Mouse (Mus musculus) monocyte, adult 2 months (primary cell): ENCODE measurements around the gene Naaladl2.

Source experiments
- DNase-seq, 2 experiments: peaks; one replicate each; pipeline ENCODE4 v3.0.0; 2022; ENCODE audit warnings: low spot score in 2 of 2, low read depth in 1 of 2

Gene Naaladl2

DNA sequence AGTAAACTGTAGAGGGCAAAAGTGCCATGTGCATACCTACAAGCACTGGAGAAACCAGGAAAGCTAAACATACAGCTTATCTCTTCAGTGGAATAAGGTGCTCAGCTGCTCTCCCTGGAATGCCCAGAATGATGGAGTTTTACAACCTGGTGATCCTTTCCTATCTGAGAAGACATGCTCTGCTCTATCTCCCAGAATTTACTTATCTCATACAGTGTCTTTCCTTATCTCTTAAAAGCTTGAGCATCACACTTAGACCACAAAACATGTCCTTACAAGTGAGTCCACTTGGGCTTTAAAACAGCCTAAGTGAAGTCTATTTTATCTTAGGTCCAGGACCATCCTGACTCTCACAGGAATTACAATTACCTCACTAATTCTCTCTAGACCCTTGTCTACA is 1095.8 kb downstream of the Naaladl2 start:
- no peak for DNase-seq

DNA sequence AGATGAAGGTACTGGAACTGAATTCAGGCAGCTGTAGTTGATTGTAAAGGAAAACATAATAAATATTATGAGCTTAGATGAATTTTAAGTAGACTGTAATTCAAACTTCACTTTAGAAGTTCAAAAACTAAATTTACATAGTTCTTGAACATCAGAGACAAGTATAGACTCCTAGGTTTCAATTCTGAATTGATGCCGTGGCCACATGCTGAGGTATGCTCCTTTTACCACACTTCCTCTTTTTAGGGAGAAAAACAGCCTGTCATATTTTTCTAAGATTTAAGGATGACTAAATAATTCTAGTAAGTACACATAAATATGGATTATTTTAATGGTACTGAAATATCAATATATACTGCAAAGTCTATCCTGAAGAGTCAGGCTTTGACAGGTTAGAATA is 1142.3 kb downstream of the Naaladl2 start:
- no peak for DNase-seq

DNA sequence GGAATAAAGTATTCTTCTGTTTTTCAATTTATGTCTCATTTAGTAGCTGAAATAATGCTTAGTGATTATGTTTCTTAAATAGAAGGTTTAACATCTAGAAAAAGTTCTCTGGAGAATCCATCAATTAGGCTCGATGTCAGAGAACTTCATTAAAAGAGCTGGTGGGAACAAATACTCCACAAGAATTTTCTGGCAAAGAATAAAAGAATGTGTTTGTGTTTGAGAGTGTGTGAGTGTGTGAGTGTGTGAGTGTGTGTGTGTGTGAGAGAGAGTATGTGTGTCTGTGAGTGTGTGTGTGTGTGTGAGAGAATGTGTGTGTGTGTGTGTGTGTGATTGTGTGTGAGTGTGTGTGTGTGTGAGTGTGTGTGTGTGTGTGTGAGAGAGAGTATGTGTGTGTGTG is 1170.3 kb downstream of the Naaladl2 start:
- DNase-seq, result no peak

DNA sequence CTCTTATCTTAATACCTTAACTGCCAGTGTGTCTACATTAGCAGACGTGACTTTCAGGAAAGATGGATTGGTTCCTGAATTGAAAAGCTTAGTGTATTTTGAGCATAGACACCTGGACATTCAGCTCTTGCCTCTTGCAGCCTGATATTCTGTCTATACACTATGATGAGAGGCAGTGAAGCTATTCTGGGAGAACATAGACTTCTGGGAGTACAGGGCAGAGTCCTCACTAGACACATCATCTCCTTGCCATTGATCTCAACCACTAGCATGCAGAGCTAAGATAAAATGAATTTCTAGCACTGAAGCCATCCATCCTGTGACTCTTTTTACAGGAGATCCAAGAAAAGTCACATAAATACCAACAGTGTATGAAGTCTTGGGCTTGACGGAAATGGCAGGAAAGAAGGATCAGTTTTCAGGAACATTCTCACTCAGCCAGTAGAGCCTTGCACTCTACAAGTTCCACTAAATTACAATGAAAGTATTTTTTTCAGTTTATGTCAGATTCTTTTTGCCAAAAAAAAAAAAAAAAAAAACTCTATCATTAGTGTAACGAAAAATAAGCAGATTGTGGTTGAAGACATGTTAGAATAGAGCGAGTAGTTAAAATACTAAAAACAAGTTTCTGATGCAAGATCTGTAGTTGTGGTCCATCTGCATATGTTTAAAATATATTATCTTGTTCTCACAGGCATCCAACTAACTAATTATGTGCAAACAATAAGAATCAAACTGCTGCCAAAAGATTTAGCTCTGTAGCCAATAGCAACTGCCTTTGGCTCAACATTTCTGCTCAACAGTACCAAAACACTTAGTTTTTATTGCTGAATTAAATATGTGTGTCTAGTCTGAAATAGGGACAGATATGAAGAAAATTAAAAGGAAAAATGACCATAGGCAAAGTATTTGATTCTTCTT is 1171.1 kb downstream of the Naaladl2 start:
- no peak for DNase-seq

- no peak for DNase-seq
Measured at GRCm38 (mm10) chr3:23962961-23963621, 1181.0 kb downstream of the Naaladl2 start.

DNA sequence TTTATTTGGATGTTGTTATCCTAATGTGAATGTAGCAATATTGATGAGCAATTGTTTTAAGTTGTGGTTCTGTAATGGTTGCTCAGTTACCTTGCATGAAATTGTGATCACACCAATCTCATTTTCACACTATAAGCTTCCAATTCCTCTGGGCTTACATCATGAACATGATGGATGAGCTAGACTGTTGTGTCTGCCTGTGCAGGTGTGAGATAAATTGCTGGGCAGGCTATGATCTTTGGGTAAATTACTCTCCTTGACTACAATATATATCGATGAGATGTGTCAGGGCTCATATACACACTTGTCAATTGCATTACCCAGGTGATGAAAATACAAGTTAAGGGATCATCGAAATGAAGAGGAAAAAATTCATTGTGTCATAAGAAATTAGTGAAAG is 1197.9 kb downstream of the Naaladl2 start:
- DNase-seq, result no peak

DNA sequence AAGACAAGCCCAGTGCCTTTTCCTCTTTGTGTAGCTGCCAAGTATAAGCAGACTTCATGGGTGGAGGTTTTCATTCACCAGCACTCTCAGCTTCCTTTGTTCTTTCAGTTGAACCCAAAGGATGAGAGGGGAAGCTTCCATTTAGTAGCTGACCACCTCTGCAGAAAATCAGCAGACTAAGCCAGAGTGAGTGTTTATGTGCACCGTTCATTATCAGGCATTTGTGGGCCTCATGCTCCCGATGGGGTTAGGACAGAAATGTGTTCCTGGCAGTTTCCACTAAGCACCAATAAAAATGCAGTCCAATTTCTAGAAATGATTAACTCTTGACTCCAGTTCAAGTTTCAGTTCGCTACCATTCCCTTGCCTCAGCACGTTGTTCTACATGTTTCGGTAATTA is 1206.8 kb downstream of the Naaladl2 start:
- DNase-seq, result no peak

DNA sequence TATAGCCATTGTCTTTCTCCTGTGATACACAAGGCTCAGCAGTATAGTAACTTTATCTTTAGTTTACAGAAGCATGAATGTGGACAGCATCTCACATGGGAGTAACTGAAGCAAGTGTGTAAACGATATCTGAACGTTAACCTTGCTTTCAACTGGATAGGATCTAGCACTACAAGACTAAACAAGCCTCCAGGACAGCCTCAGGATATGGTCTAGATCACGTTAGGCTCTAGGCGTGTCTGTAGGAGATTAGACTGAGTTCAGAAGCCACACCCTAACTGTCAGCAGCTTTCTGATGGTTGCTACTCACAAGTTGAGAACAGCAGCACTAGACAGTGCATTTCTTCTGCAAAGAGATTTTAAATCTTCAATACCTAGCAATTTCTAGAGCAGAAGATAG is 1216.0 kb downstream of the Naaladl2 start:
- no peak for DNase-seq

DNA sequence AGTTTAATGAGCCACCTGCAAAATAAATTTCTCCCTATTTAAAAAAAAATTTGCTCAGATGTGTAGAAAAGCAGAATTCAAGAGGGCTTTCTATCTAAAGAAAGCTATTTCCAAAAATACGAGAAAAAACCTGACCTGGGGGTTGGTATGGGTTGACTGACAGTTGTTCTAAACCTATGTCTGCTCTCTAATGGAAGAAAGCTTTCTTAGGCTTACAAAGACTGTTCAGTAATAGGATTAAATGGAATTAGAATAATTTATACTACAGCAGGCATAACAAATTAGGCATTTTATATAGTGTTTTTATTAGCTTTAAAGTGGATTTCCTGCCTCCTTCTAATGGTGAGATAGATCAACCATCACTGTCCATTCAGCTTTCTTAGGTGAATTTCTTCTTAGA is 1236.4 kb downstream of the Naaladl2 start:
- DNase-seq, result no peak

DNA sequence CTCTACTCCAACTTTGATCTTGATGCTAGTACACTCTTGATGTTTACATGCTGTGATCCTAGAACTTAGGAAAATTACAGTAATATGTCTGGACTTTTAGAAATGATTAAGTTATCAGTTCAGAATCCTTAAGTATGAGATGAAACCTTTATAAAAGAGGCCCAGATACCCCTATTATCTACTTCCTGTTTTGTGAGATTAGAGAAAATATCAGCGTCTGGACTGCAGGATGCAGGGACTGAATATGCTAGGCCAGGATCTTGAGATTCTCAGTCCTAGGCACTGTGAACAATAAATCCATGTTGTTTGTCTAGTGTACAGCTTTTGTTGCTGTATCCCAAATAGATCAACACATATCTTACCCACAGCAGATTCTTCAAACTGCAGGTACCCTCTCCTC is 1278.4 kb downstream of the Naaladl2 start:
- DNase-seq, result no peak

DNA sequence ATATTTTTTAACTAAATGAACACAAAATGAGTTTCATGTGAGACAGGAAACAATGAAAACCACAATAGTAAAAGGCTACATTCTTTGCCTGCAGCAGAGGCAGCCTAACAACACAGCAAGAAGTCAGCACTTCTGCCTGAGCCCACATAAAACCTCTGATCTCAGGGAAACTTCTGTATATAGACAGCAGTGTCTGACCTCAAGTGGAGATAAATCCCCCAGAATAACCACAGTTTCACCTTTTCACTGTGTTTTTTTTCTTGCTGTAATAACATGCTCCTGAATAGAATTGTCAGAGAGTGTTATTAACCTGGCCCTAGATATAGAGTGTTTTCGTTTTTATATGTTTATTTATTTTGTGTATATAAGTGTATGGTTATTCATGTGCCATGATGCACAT is 1286.8 kb downstream of the Naaladl2 start:
- no peak for DNase-seq

DNA sequence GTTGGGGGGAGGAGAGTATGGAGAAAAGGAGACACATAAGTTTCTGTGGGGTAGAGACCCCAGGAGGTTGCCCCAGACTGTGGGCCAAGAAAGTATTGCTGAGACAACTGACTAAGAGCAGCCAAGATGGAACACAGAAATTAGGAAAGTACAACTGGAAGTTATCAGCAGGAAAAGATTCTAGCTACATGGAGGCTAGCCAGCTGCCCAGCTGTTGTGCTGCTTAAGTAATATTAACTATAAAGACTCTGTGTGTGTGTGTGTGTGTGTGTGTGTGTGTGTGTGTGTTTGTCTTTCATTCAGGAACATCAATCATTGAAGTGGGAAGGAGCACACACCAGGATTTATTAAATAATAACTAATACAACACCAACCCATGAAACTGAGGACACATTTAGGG is 1326.5 kb downstream of the Naaladl2 start:
- no peak for DNase-seq

- no peak for DNase-seq
Measured at GRCm38 (mm10) chr3:23758746-23759145, 1385.3 kb downstream of the Naaladl2 start.
